Mouse (Mus musculus) T-helper 1 cell (primary cell): ENCODE results near the gene Ermp1.
"Not testable (repeated sequence)": the region's sequence is repeated elsewhere in the genome, so short reads cannot be mapped to it uniquely, and the experiment has no call there.

ENCODE experiments used
- in situ Hi-C: fragments of 300-600 bp; cut with MboI, MseI; formaldehyde crosslinking; loops from one replicate; pipeline ENCODE4 v1.15.1; 2025; ENCODE audit warnings: high pct_unique_total_duplicates

Gene Ermp1

GRCm38 (mm10) chr19:29603548-29604353 lies 44.5 kb downstream of the Ermp1 start:
- in situ Hi-C loops, result no loop called here

- in situ Hi-C loops, result no loop called here
Observed at GRCm38 (mm10) chr19:29598981-29599380, 49.2 kb downstream of the Ermp1 start.

GRCm38 (mm10) chr19:29596985-29597384 lies 51.2 kb downstream of the Ermp1 start:
- in situ Hi-C loops, result no loop called here

- in situ Hi-C loops, result no loop called here
Observed at GRCm38 (mm10) chr19:29596276-29596675, 51.9 kb downstream of the Ermp1 start.

GRCm38 (mm10) chr19:29593783-29594182 lies 54.4 kb downstream of the Ermp1 start:
- in situ Hi-C loops, result not testable (repeated sequence)

GRCm38 (mm10) chr19:29583734-29584133 lies 64.5 kb downstream of the Ermp1 start:
- in situ Hi-C loops, result no loop called here

- in situ Hi-C loops, result no loop called here
Observed at GRCm38 (mm10) chr19:29582439-29582838, 65.8 kb downstream of the Ermp1 start.

- in situ Hi-C loops, result no loop called here
Observed at GRCm38 (mm10) chr19:29566512-29566911, 81.7 kb downstream of the Ermp1 start.

- in situ Hi-C loops, result no loop called here
Observed at GRCm38 (mm10) chr19:29563258-29563779, 84.9 kb downstream of the Ermp1 start.

GRCm38 (mm10) chr19:29562603-29563002 lies 85.6 kb downstream of the Ermp1 start:
- in situ Hi-C loops, result no loop called here

- in situ Hi-C loops, result no loop called here
Observed at GRCm38 (mm10) chr19:29562166-29562565, 86.0 kb downstream of the Ermp1 start.
